Mouse (Mus musculus): ENCODE results near the gene Kirrel. TPM values are rescaled to one million over a fixed set of nuclear protein-coding genes. Genes with fewer than 3 reads are reported as not detected.

Gene Kirrel
- total RNA-seq, 2 experiments from 2014 or later: not detected

GRCm38 (mm10) chr3:87169402-87170015 is 5.0 kb downstream of the Kirrel start:
- ATAC-seq (replicated peaks; ENCODE audit: low FRiP score, poor library complexity, severe bottlenecking): no peak

GRCm38 (mm10) chr3:87168756-87169155 is 5.8 kb downstream of the Kirrel start:
- no peak for ATAC-seq (replicated peaks; ENCODE audit: low FRiP score, poor library complexity, severe bottlenecking)

- ATAC-seq (replicated peaks; ENCODE audit: low FRiP score, poor library complexity, severe bottlenecking): no peak
Measured at GRCm38 (mm10) chr3:87167621-87168020, 6.9 kb downstream of the Kirrel start.

- ATAC-seq (replicated peaks; ENCODE audit: low FRiP score, poor library complexity, severe bottlenecking): no peak
Measured at GRCm38 (mm10) chr3:87165291-87165881, 9.2 kb downstream of the Kirrel start.

- ATAC-seq (replicated peaks; ENCODE audit: low FRiP score, poor library complexity, severe bottlenecking): no peak
Measured at GRCm38 (mm10) chr3:87164099-87164815, 10.3 kb downstream of the Kirrel start.

GRCm38 (mm10) chr3:87163116-87163515 is 11.4 kb downstream of the Kirrel start:
- ATAC-seq (replicated peaks; ENCODE audit: low FRiP score, poor library complexity, severe bottlenecking): no peak

GRCm38 (mm10) chr3:87162380-87162779 is 12.2 kb downstream of the Kirrel start:
- no peak for ATAC-seq (replicated peaks; ENCODE audit: low FRiP score, poor library complexity, severe bottlenecking)

GRCm38 (mm10) chr3:87161601-87162000 is 12.9 kb downstream of the Kirrel start:
- ATAC-seq (replicated peaks; ENCODE audit: low FRiP score, poor library complexity, severe bottlenecking): no peak

GRCm38 (mm10) chr3:87160819-87161509 is 13.6 kb downstream of the Kirrel start:
- no peak for ATAC-seq (replicated peaks; ENCODE audit: low FRiP score, poor library complexity, severe bottlenecking)

- ATAC-seq (replicated peaks; ENCODE audit: low FRiP score, poor library complexity, severe bottlenecking): no peak
Measured at GRCm38 (mm10) chr3:87159190-87159589, 15.4 kb downstream of the Kirrel start.

- no peak for ATAC-seq (replicated peaks; ENCODE audit: low FRiP score, poor library complexity, severe bottlenecking)
Measured at GRCm38 (mm10) chr3:87157767-87158291, 16.7 kb downstream of the Kirrel start.

GRCm38 (mm10) chr3:87157297-87157696 is 17.2 kb downstream of the Kirrel start:
- no peak for ATAC-seq (replicated peaks; ENCODE audit: low FRiP score, poor library complexity, severe bottlenecking)

- no peak for ATAC-seq (replicated peaks; ENCODE audit: low FRiP score, poor library complexity, severe bottlenecking)
Measured at GRCm38 (mm10) chr3:87154398-87155287, 19.9 kb downstream of the Kirrel start.

GRCm38 (mm10) chr3:87153038-87153437 is 21.5 kb downstream of the Kirrel start:
- ATAC-seq (replicated peaks; ENCODE audit: low FRiP score, poor library complexity, severe bottlenecking): no peak

GRCm38 (mm10) chr3:87152111-87152738 is 22.3 kb downstream of the Kirrel start:
- no peak for ATAC-seq (replicated peaks; ENCODE audit: low FRiP score, poor library complexity, severe bottlenecking)

GRCm38 (mm10) chr3:87151294-87151826 is 23.2 kb downstream of the Kirrel start:
- no peak for ATAC-seq (replicated peaks; ENCODE audit: low FRiP score, poor library complexity, severe bottlenecking)

GRCm38 (mm10) chr3:87150689-87151244 is 23.8 kb downstream of the Kirrel start:
- ATAC-seq (replicated peaks; ENCODE audit: low FRiP score, poor library complexity, severe bottlenecking): no peak

- ATAC-seq (replicated peaks; ENCODE audit: low FRiP score, poor library complexity, severe bottlenecking): no peak
Measured at GRCm38 (mm10) chr3:87150056-87150688, 24.4 kb downstream of the Kirrel start.

Data from erythroid progenitor cell, adult 5-6 weeks (primary cell).